Mouse (Mus musculus) adrenal gland, postnatal 10 days (tissue): Measurements from ENCODE around the gene Disp2. TPM values are rescaled to one million over a fixed set of nuclear protein-coding genes. Genes with fewer than 3 reads are reported as not detected.

Source experiments
- DNase-seq: peaks from one replicate; pipeline ENCODE4 v3.0.0; 2021; ENCODE audit warnings: mixed read lengths
- total RNA-seq, 2 experiments: library from RNA; stranded (reverse); gene quantifications; 2 replicates each; pipeline ENCODE4 v1.2.3; 2021

Gene Disp2
- total RNA-seq, 2 experiments from 2014 or later = 22.0 to 26.2 TPM

GRCm38 (mm10) chr2:118844427-118844826 is 64.9 kb downstream of the Disp2 start:
- no peak for DNase-seq

- DNase-seq = peak; percentile 32
Observed at GRCm38 (mm10) chr2:118846246-118846645, 66.7 kb downstream of the Disp2 start.

- DNase-seq = no peak
Observed at GRCm38 (mm10) chr2:118851756-118852155, 72.2 kb downstream of the Disp2 start.

Other genes with a start within 250 kb of the Disp2 start
- gene Bmf, start 230.0 kb upstream of the Disp2 start, total RNA-seq = 10 to 100 TPM; 18.6 to 23.1 TPM
- gene Bub1b, start 181.5 kb upstream of the Disp2 start, total RNA-seq = 10 to 100 TPM; 21.6 to 27.2 TPM
- 10 to 100 TPM in 1 of 2 experiments, 1 to 10 TPM in 1; 8.0 to 13.6 TPM for gene Pak6, start 116.4 kb upstream of the Disp2 start, total RNA-seq
- gene Ankrd63, start 75.8 kb upstream of the Disp2 start, total RNA-seq = under 1 TPM; 0.09 to 0.15 TPM
- 1 to 10 TPM; 1.8 to 3.0 TPM for gene Plcb2, start 51.3 kb upstream of the Disp2 start, total RNA-seq
- 10 to 100 TPM; 27.3 to 27.9 TPM for gene Inafm2, start 34.0 kb upstream of the Disp2 start, total RNA-seq
- 1 to 10 TPM; 3.2 to 5.5 TPM for gene Ccdc9b, start 17.1 kb upstream of the Disp2 start, total RNA-seq
- not detected for gene Phgr1, start 7.0 kb upstream of the Disp2 start, total RNA-seq
- 10 to 100 TPM; 18.2 to 19.1 TPM for gene Knstrn, start 34.3 kb downstream of the Disp2 start, total RNA-seq
- 100 to 1,000 TPM; 157 to 177 TPM for gene Ivd, start 82.2 kb downstream of the Disp2 start, total RNA-seq
- gene Bahd1, start 120.7 kb downstream of the Disp2 start, total RNA-seq = 10 to 100 TPM; 30.1 to 37.9 TPM
- 10 to 100 TPM; 11.2 to 15.0 TPM for gene Chst14, start 146.8 kb downstream of the Disp2 start, total RNA-seq
- gene Ccdc32, start 249.7 kb downstream of the Disp2 start, total RNA-seq = 10 to 100 TPM; 17.7 TPM